Mouse (Mus musculus): ENCODE data around the gene As3mt.

GRCm38 (mm10) chr19:46693146-46693545 is 14.1 kb upstream of the As3mt start:
- TF ChIP-seq MAFK (IDR thresholded peaks at IDR 0.05; ENCODE audit: insufficient replicate concordance, low read length) = no peak
- TF ChIP-seq HCFC1 (IDR thresholded peaks at IDR 0.05; ENCODE audit: low read depth, low read length) = no peak
- no peak for TF ChIP-seq CTCF (conservative IDR thresholded peaks at IDR 0.05 in 1 of 2, IDR thresholded peaks at IDR 0.05 in 1 of 2; ENCODE audit: low read depth in 2 of 2, low read length in 2 of 2)
- no peak for TF ChIP-seq EP300 (IDR thresholded peaks at IDR 0.05; ENCODE audit: low read length)
- no peak for TF ChIP-seq POLR2AphosphoS2 (IDR thresholded peaks at IDR 0.05; ENCODE audit: low read depth, low read length)
- TF ChIP-seq GABPA (IDR thresholded peaks at IDR 0.05; ENCODE audit: insufficient replicate concordance, low read depth, low read length) = no peak
- TF ChIP-seq MEF2A (IDR thresholded peaks at IDR 0.05; ENCODE audit: borderline replicate concordance, low read depth, low read length) = no peak
- TF ChIP-seq PAX5 (IDR thresholded peaks at IDR 0.05; ENCODE audit: low read length) = no peak
- TF ChIP-seq ZNF384 (IDR thresholded peaks at IDR 0.05; ENCODE audit: low read depth, low read length) = no peak
- no peak for TF ChIP-seq POLR2A (IDR thresholded peaks at IDR 0.05; ENCODE audit: low read depth, low read length)
